Mouse (Mus musculus): Measurements from ENCODE around the gene Sorcs1. TPM values are rescaled to one million over a fixed set of nuclear protein-coding genes. Genes with fewer than 3 reads are reported as not detected.

Sorcs1 gene
- polyA plus RNA-seq, 1 experiment from 2014 or later, result 10.1 TPM

DNA sequence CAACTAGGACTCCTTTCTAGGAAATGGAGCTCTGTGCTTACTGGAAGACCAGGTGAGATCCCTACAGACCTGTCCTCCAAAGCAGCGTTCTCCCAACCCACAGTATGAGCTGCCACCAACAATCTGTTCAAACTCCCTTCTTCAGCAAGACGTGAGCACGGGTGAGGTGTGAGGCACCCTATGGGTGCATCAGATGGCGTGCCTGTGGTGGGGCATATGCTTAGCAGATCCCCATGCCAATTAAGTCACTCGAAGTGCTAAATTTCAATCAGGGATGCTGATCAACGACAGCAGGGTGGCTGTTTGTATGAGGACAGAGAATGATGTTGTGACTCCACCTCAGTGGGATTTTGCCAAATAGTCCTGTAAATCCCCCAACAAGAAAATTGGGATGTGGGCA, 201.7 kb downstream of the Sorcs1 start:
- no peak for ATAC-seq
- no peak overlapping the region for H3K4me3 ChIP-seq (replicated peaks)

DNA sequence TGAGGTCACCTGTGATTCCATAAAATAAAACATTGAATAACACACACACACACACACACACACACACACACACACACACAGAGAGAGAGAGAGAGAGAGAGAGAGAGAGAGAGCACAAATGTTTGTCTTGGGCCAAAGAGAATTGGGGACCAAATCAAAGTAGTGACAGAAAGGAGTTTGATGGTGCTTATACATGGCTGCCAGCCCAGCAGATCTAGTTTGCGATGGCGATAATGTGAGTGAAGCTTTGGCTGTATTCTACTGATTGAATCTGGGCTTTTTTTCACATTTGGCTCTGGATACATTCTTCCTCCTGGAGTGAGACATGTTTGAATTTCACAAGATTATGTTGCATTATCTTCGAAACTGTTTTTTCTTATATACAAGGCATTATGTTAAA, 209.9 kb downstream of the Sorcs1 start:
- Histone ChIP-seq H3K27ac (no peak overlapping the region), H3K9me3 (no peaks in the 10 kb centered on the region; the same call in 1 of the 2 replicates), H3K27me3 (no peaks in the 10 kb centered on the region), H3K4me2 (replicated peaks) (no peak overlapping the region), H3K9ac (replicated peaks) (no peak overlapping the region), H3K4me3 (replicated peaks) (no peak overlapping the region), H3K4me1 (replicated peaks) (no peaks in the 10 kb centered on the region), H3K36me3 (no peaks in the 10 kb centered on the region)
- 92% methylated on average over 3 of the region's 3 CpGs for WGBS
- ATAC-seq, result no peak

More for the DNA sequence above, 201.7 kb downstream of the Sorcs1 start:
- Histone ChIP-seq H3K27me3 (0 out of 2 replicates have a peak, but pooled peaks cover 3% of the 10 kb centered on the region), H3K9me3 (no peaks in the 10 kb centered on the region), H3K4me1 (replicated peaks) (no peaks in the 10 kb centered on the region), H3K4me2 (replicated peaks) (no peak overlapping the region), H3K36me3 (no peaks in the 10 kb centered on the region), H3K9ac (replicated peaks) (no peak overlapping the region), H3K27ac (no peak overlapping the region)
- 85% methylated on average over 6 of the region's 6 CpGs for WGBS

- H3K4me2 ChIP-seq (replicated peaks), result no peak overlapping the region
- H3K36me3 ChIP-seq, result no peaks in the 10 kb centered on the region
- no peaks in the 10 kb centered on the region; the same call in 1 of the 2 replicates for H3K9me3 ChIP-seq
- no peaks in the 10 kb centered on the region for H3K27me3 ChIP-seq
- no peak overlapping the region for H3K4me3 ChIP-seq (replicated peaks)
- H3K27ac ChIP-seq, result no peak overlapping the region
- no peaks in the 10 kb centered on the region for H3K4me1 ChIP-seq (replicated peaks)
- WGBS, result 90% methylated on average over 6 of the region's 6 CpGs
- no peak for ATAC-seq
- no peak overlapping the region for H3K9ac ChIP-seq (replicated peaks)
Observed at GRCm38 (mm10) chr19:50464811-50465210, 213.6 kb downstream of the Sorcs1 start.

DNA sequence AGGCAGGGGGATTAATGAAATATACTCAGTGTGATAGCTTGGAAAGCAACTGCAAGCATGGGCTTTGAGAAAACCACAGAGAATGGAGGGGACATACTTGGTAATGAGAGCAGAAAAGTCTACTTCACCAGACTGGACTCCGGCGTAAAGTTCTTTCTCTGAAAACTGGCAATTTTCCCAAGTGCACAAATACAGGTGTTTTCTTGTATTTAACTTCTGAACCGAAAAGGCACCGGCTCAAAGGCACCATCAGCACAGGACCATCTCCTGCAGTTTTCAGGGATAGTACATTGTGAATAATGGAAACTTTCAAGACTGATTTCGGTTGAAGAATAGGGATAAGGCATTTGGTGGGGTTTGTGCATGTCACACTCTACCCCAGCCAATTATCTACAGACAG, 219.9 kb downstream of the Sorcs1 start:
- Histone ChIP-seq H3K9me3 (no peaks in the 10 kb centered on the region), H3K9ac (replicated peaks) (no peak overlapping the region), H3K27ac (no peak overlapping the region), H3K4me1 (replicated peaks) (0 out of 2 replicates have a peak, but pooled peaks cover 12% of the 10 kb centered on the region), H3K4me3 (replicated peaks) (no peak overlapping the region), H3K36me3 (no peaks in the 10 kb centered on the region), H3K4me2 (replicated peaks) (no peak overlapping the region), H3K27me3 (no peaks in the 10 kb centered on the region)
- ATAC-seq, result no peak
- WGBS, result 87% methylated on average over 5 of the region's 5 CpGs

- Histone ChIP-seq H3K4me1 (replicated peaks) (0 out of 2 replicates have a peak, but pooled peaks cover 12% of the 10 kb centered on the region), H3K4me2 (replicated peaks) (no peak overlapping the region), H3K9me3 (no peaks in the 10 kb centered on the region), H3K27ac (no peak overlapping the region), H3K36me3 (no peaks in the 10 kb centered on the region), H3K27me3 (no peaks in the 10 kb centered on the region), H3K4me3 (replicated peaks) (no peak overlapping the region), H3K9ac (replicated peaks) (no peak overlapping the region)
- 46% methylated on average over 5 of the region's 5 CpGs for WGBS
- ATAC-seq, result peak; percentile 77
Observed at GRCm38 (mm10) chr19:50457275-50457892, 221.1 kb downstream of the Sorcs1 start.

DNA sequence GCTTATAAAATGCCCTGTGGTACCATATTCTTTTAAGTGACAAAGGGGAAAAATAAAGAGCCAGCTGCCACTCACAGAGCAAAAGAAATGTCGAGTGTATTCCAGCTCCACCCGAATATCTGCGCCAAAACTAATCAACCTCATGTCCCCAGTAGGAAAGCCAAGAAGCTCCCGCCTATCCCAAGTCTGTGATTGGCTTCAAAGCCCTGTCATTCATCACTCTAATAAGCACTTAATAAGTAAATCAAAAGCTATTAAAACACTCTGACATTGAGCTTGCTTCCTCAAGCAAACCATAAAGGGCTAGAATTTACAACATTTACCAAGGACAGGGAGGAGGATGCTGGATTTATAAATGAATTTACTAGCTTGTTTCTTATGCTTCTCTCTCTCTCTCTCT, 237.3 kb downstream of the Sorcs1 start:
- H3K36me3 ChIP-seq, result no peaks in the 10 kb centered on the region
- H3K27me3 ChIP-seq, result no peaks in the 10 kb centered on the region
- peaks cover 37% of the 10 kb centered on the region for H3K4me1 ChIP-seq (replicated peaks)
- 3% methylated on average over 4 of the region's 4 CpGs for WGBS
- no peak overlapping the region for H3K9ac ChIP-seq (replicated peaks)
- ATAC-seq, result peak; percentile 29; the same call in 1 of the 2 replicates
- peak overlapping the region; percentile 44; the same call in 1 of the 2 replicates for H3K27ac ChIP-seq
- no peaks in the 10 kb centered on the region for H3K9me3 ChIP-seq
- no peak overlapping the region for H3K4me3 ChIP-seq (replicated peaks)
- H3K4me2 ChIP-seq (replicated peaks), result peak overlapping the region; percentile 53

- Histone ChIP-seq H3K27me3 (no peaks in the 10 kb centered on the region), H3K9me3 (no peaks in the 10 kb centered on the region), H3K27ac (peak overlapping the region; percentile 68), H3K4me2 (replicated peaks) (peak overlapping the region; percentile 53), H3K4me1 (replicated peaks) (peaks cover 37% of the 10 kb centered on the region), H3K4me3 (replicated peaks) (peak overlapping the region; percentile 14), H3K36me3 (no peaks in the 10 kb centered on the region), H3K9ac (replicated peaks) (no peak overlapping the region)
- peak; percentile 86 for ATAC-seq
- 1% methylated on average over 11 of the region's 11 CpGs for WGBS
Observed at GRCm38 (mm10) chr19:50440246-50440910, 238.1 kb downstream of the Sorcs1 start.

DNA sequence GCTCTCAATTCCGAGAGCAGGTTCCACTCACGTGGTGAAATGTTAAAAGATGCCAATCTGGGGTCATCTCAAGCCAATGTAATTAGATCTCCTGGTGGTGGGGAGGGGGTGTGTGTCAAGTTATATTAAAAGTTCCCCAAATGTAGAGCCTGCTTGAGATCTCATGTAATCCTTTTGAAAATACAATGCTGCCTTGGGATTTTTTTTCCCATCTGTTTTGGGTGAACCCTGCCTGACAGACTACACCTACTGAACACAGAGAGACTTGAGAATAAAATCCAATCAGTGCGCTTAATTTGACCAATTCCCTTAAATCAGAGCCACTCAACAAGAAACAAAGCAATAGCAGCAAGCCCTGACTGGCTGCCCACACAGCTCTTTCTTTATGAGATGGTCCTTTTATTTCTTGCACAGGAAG, 239.0 kb downstream of the Sorcs1 start:
- 4% methylated on average over 3 of the region's 3 CpGs for WGBS

DNA sequence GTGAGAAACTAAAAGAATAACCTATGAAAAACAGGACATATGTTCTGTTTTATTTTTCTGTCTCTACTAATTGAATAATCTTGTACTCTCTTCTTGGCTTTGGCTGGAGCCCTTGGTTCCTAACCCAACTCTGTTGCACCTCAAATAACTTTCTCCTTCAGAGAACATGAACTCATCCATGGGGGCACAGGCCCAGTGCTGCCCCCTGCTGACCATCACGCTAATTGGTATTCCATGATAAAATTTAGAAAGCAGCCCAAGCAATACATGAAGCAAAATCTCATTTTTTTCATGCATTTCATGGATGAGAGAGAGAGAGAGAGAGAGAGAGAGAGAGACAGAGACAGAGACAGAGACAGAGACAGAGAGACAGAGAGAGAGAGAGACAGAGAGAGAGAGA, 255.5 kb downstream of the Sorcs1 start:
- peaks cover 20% of the 10 kb centered on the region for H3K4me1 ChIP-seq (replicated peaks)
- no peak for ATAC-seq
- H3K9me3 ChIP-seq, result no peaks in the 10 kb centered on the region
- H3K9ac ChIP-seq (replicated peaks), result no peak overlapping the region
- WGBS, result 79% methylated on average over 1 of the region's 1 CpGs
- H3K4me3 ChIP-seq (replicated peaks), result no peak overlapping the region
- no peak overlapping the region for H3K4me2 ChIP-seq (replicated peaks)
- H3K36me3 ChIP-seq, result no peaks in the 10 kb centered on the region
- H3K27ac ChIP-seq, result no peak overlapping the region
- no peaks in the 10 kb centered on the region for H3K27me3 ChIP-seq

More for the DNA sequence above, 239.0 kb downstream of the Sorcs1 start:
- H3K27ac ChIP-seq, result peak overlapping the region; percentile 32; the same call in 1 of the 2 replicates
- no peaks in the 10 kb centered on the region for H3K9me3 ChIP-seq
- no peak for ATAC-seq
- H3K4me1 ChIP-seq (replicated peaks), result peaks cover 37% of the 10 kb centered on the region
- H3K4me2 ChIP-seq (replicated peaks), result peak overlapping the region; percentile 53
- no peak overlapping the region for H3K4me3 ChIP-seq (replicated peaks)
- no peaks in the 10 kb centered on the region for H3K36me3 ChIP-seq
- no peaks in the 10 kb centered on the region for H3K27me3 ChIP-seq
- no peak overlapping the region for H3K9ac ChIP-seq (replicated peaks)

DNA sequence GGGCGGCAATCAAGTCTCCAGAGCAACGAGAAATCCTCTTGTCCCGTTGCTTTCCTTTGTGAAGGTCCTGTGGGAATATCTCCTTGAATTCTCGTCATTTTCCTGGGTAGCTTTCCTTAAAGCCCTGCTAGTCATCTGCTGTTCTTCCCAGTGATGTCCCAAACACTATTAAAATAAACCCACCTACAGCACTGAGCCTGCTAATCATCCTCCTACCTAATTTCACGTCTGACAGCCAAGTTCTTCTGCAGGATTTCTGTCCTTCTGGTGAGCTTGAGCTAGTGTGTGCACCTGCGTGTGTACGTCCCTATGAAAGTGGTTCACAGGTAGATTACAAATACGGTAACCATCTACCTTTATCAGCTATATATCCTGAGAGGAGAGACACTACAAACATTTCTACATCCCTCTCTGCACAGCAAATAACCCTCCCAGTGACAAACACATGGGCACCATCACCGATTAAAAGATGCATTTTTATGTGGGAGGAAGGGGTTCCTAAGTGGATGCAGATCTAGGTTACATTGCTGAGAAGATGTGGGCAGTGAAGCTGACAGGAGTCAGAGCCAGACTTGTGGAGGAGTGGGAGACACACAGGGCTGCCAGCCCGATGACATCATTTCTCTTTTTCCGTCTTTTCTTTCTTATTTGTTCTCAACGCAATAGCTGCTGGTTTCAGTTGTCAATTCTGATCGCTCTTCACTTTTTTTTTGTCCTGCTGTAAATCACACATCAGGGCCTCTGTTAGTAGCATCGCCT, 259.3 kb downstream of the Sorcs1 start:
- Histone ChIP-seq H3K4me1 (replicated peaks) (peaks cover 13% of the 10 kb centered on the region), H3K4me3 (replicated peaks) (no peak overlapping the region), H3K27ac (no peak overlapping the region; the same call in 1 of the 2 replicates), H3K9me3 (no peaks in the 10 kb centered on the region), H3K4me2 (replicated peaks) (no peak overlapping the region), H3K36me3 (no peaks in the 10 kb centered on the region), H3K27me3 (no peaks in the 10 kb centered on the region), H3K9ac (replicated peaks) (no peak overlapping the region)
- 43% methylated on average over 14 of the region's 14 CpGs for WGBS
- no peak for ATAC-seq

- H3K27me3 ChIP-seq, result no peaks in the 10 kb centered on the region
- no peak for ATAC-seq
- no peaks in the 10 kb centered on the region for H3K9me3 ChIP-seq
- no peaks in the 10 kb centered on the region for H3K4me1 ChIP-seq (replicated peaks)
- no peak overlapping the region for H3K4me3 ChIP-seq (replicated peaks)
- no peak overlapping the region for H3K4me2 ChIP-seq (replicated peaks)
- no peak overlapping the region for H3K9ac ChIP-seq (replicated peaks)
- no peak overlapping the region for H3K27ac ChIP-seq
- H3K36me3 ChIP-seq, result no peaks in the 10 kb centered on the region
- WGBS, result 74% methylated on average over 3 of the region's 3 CpGs
Observed at GRCm38 (mm10) chr19:50410561-50410960, 267.9 kb downstream of the Sorcs1 start.

DNA sequence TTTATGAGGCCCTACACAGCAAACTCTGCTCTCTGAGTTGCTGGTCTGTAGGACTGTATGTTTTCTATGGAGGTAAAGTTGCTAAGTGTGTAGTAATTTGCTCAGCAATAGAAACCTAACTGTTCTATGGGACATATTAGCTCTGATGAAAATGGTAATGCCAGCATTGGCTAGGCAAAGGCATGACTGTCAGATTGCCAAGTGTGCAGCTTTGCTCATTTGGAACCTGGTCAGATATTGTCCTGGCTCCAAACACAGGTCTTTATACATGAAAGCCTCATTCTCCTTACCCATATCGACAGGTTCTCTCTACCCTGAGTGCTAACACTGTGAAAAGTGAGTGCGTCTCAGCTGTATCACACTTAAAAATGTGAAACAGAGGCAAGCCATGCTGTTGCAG, 280.1 kb downstream of the Sorcs1 start:
- no peak for ATAC-seq
- WGBS, result 87% methylated on average over 2 of the region's 2 CpGs
- no peak overlapping the region for H3K4me3 ChIP-seq (replicated peaks)
- no peaks in the 10 kb centered on the region for H3K9me3 ChIP-seq
- H3K4me2 ChIP-seq (replicated peaks), result no peak overlapping the region
- H3K27me3 ChIP-seq, result no peaks in the 10 kb centered on the region
- no peak overlapping the region for H3K27ac ChIP-seq
- H3K36me3 ChIP-seq, result no peaks in the 10 kb centered on the region
- no peaks in the 10 kb centered on the region for H3K4me1 ChIP-seq (replicated peaks)
- no peak overlapping the region for H3K9ac ChIP-seq (replicated peaks)

Measured in midbrain, embryonic 13.5 days (tissue).